Mouse (Mus musculus) CD4-positive, CD25-positive, alpha-beta regulatory T cell, adult 4 months (primary cell): ENCODE data around the gene Gjb5. TPM values are rescaled to one million over a fixed set of nuclear protein-coding genes. Genes with fewer than 3 reads are reported as not detected.

ENCODE experiments used
- ATAC-seq: one replicate; pipeline ENCODE4 v1.8.0; 2017
- polyA plus RNA-seq, 2 experiments: library from polyadenylated mRNA; unstranded; fragments of 100-300 nt; shearing (Covaris generic); gene quantifications; one replicate each; pipeline ENCODE4 v1.2.1; 2017

Gene Gjb5
- not detected for polyA plus RNA-seq

DNA sequence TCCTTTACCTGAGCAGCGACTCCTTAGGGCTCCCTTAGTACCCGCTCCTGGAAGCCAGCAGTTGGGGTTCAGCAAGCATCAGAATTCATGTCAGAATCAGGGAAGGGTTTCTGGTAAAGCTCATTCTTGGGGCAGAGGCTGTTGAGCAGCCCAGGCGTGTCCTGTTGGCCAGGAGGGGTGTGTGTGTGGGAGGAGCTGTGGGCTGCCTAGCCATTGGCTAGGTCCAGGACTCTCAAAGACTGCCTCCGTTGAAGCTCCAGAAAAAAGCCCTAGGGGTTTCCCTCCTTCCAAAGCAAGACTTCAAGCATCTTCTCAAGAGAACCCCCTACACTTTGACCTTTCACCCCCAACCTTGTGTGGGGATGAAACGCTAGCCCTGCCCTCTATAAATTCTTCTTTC, at the start of gene Gjb5:
Gene Gjb5, minus strand, starts transcription at position 164 of the 400 bp plus-strand sequence.
- no peak for ATAC-seq

GRCm38 (mm10) chr4:127402614-127403013, 44.6 kb upstream of the Gjb5 start:
- ATAC-seq, result no peak

DNA sequence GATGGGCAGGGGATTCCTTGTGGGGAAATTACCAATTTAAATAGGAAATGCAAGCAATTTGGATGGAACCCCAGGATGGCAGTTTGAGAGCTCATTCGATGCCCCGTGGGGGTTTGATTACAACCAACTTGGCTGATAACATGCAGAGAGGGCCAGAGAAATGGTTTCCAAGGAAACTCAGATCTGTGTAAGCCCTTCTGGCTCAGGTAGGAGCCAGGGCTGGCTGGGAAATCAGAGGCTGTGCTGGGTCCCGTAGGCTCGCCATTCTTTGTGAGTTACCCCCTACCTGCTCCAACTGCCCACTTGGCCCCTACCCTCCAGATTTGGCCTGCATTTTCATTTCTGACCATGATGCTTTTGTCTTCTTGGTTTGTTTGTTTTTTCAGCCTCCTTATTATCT, 44.2 kb upstream of the Gjb5 start:
- no peak for ATAC-seq

GRCm38 (mm10) chr4:127400165-127401145, 42.5 kb upstream of the Gjb5 start:
- ATAC-seq, result no peak

- ATAC-seq, result no peak
Measured at GRCm38 (mm10) chr4:127395591-127395990, 37.6 kb upstream of the Gjb5 start.

- no peak for ATAC-seq
Measured at GRCm38 (mm10) chr4:127389645-127390044, 31.7 kb upstream of the Gjb5 start.

- no peak for ATAC-seq
Measured at GRCm38 (mm10) chr4:127377344-127377743, 19.4 kb upstream of the Gjb5 start.

DNA sequence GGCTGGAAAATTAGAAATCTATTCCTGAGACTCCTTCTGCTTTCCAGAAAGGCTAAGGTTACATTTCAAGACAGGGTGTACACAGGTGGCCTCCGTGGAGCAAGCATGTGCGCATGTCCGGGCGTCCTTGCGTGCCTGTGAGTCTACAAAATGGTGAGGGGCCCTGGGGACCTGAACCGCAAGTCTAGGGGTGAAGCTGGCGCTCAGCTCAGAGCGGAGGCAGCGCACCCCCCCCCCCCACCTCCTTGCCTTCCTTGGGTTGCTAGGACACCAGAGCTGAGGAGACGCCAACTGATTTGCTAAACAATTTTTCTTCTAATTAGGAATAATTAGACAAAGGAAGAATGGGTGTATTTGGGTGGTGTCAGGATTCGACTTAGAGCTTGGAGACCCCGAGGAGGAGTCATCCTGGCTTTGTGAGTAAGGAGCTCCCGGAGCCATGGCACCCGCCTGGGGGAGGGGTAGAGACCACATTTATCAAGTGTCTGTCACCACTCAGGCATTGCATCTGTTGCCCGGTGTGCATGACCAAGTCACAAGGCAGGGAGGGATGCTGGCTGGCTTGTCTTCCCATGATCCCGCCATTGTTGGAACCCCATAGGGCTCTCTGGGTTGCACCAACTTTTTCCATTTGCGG, 17.7 kb upstream of the Gjb5 start:
- no peak for ATAC-seq

GRCm38 (mm10) chr4:127374645-127375044, 16.7 kb upstream of the Gjb5 start:
- no peak for ATAC-seq

- ATAC-seq, result no peak
Measured at GRCm38 (mm10) chr4:127373491-127373890, 15.5 kb upstream of the Gjb5 start.

GRCm38 (mm10) chr4:127371546-127371945, 13.6 kb upstream of the Gjb5 start:
- no peak for ATAC-seq

GRCm38 (mm10) chr4:127370447-127370846, 12.5 kb upstream of the Gjb5 start:
- ATAC-seq, result no peak

DNA sequence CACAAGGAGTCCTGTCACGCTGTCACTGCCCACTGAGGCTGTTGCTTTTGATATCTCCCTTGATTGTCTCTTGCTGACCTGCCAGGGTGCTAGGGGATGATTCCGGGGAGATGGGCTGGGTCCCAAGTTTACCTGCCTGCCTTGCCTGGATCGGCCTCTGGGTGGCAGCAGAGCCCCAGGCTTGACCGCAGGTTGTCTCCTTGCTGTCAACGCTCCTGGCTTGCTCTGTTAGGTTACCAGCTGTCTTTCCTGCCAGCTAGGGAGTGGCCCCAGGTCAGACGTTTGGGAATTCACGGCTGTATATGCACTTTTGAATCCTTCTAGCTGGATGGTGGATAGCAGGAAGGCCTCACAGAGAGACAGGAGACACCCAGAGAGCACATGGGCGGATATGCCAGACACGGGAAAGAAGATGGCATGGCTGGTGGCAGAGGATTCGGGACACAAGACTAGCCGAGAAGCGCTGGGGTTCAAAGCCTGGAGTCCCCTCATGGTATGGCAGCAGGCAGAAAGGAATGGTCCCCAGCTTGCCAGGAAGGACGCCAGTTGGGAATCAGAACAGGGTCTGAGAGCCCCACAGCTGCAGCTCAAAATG, 10.5 kb upstream of the Gjb5 start:
- no peak for ATAC-seq

GRCm38 (mm10) chr4:127365834-127366233, 7.9 kb upstream of the Gjb5 start:
- ATAC-seq, result no peak

DNA sequence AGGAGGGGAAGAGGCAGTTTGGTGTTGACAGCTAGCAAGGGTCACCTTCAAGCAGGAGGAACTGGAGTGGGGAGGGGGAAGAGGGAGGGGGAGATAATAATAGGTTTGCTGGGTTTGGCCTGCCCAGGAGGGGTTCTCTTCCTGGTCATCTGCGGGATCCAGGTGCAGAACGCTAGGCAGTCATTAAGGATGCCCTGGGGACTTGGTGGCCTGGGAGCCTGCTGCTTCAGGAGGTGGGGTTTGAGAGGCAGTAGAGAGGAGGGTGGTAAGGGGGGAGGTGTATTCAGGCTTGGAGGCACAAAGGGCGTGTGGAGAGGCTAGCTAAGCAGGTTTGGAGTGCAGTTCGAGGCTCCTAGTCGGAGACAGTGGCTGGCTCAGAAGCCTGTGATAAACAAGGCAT, 7.5 kb upstream of the Gjb5 start:
- no peak for ATAC-seq

- no peak for ATAC-seq
Measured at GRCm38 (mm10) chr4:127364431-127364830, 6.5 kb upstream of the Gjb5 start.

- no peak for ATAC-seq
Measured at GRCm38 (mm10) chr4:127363331-127363730, 5.3 kb upstream of the Gjb5 start.

GRCm38 (mm10) chr4:127362520-127362919, 4.5 kb upstream of the Gjb5 start:
- no peak for ATAC-seq

DNA sequence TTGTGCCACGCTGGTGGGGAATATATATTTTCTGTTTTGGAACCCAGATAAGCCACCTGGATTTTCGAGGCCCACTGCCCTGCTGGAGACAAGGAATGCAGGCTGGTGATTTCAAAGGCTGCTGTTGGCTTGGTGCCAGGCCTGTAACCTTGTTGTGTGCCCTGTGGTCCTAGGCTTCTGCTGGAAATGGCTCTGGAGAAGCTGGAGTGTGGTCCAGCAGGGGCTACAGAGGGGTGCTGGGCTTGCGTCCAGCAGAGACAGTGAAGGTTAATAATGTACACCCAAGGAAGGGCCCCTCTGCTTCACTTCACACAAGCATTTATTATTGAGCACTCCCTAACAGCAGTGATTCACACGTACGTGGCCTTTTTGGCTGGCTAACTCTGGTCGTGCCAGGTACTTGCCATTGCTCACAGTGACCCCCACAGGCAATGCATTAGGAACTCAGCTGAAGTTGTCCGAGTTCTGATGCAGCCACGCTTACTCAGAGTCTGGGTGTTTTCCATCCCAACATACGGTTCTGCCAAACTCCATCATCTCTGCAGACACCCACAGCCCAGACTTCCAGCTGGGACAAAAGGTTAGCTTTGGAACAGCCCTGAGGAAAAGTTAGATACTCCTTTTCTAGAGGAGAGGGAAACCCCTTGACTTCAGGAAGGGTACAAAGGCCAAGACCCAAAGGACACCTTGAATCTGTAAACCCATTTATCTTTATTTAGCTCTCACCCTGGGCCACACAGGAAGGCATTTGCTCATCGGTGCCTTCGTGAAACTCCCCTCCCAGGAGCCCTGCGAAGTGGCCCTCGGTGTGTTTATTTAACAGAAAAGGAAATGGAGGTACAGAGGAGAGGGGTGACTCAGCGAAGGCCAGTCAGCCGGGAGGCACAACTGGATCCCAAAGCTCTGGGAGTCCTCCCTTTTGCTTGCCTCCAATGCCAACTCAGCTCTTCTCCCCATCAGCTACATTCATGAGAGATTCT, 3.2 kb downstream of the Gjb5 start:
- no peak for ATAC-seq

DNA sequence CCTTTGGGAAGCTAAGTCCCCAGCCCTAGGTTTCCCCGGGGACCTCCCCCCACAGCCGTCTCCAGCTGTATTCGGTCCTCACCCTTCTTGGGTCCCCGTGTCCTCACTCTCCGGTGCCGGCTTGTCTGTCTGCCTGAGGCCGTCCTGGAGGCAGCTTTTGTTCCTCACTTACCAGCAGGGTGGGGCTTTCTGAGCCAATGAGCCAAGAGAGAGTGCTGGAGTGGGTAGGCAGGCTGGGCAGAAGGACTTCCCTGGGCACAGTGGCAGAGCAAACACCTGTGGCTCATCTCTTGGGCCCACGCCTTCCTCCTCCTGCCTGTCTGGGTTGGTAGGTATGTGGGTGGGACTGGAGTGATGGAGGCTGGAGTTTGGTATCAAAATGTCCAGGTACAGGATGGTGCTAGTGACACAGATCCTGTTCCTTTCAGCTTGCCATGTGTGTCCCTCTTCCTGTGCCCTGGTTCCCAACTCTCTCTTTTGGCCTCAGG, 4.0 kb downstream of the Gjb5 start, which contains the start of gene Gjb4:
Gene Gjb4, minus strand, starts transcription at position 131 of the 488 bp plus-strand sequence.
- ATAC-seq, result no peak

DNA sequence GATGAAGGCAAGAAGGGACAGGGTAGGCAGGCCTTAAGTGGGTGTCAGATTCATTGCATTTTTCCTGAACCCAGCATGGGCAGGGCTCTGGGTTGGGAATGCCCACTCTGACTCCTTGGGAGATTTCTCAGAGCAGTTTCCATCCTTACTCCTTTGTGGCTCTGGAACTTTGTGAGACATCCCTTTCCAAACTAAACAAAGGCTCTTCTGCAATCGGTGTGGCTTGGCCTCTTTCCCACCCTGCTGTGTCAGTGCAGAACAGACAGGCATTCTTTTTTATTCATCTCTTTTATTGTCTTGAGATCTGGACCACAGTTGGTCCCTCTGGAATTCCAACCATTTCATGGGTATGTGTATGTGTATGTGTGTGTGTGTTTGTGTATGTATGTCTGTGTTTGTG, 5.4 kb downstream of the Gjb5 start:
- no peak for ATAC-seq
